Mouse (Mus musculus) limb, embryonic 12.5 days (tissue): Measurements from ENCODE around the gene Cadps. TPM values are rescaled to one million over a fixed set of nuclear protein-coding genes. Genes with fewer than 3 reads are reported as not detected.

Source experiments
- ATAC-seq: fragments of 200-750 bp; cut with Nextera tagmentation; 2 replicates; pipeline ENCODE4 v1.8.0; 2017; ENCODE audit warnings: low read depth, moderate TSS enrichment; ENCODE audit not compliant: insufficient number of reproducible peaks, insufficient read depth, low FRiP score, low TSS enrichment
- H3K27ac ChIP-seq: fragments of 300-500 bp; sonication (generic); 2 replicates; pipeline ENCODE4 v1.5.1; 2016; ENCODE audit warnings: mild to moderate bottlenecking, moderate library complexity
- H3K27me3 ChIP-seq: fragments of 300-500 bp; sonication (generic); 2 replicates; pipeline ENCODE4 v1.6.1; 2016; ENCODE audit warnings: mild to moderate bottlenecking, moderate library complexity
- H3K36me3 ChIP-seq: fragments of 300-500 bp; sonication (generic); 2 replicates; pipeline ENCODE4 v1.6.1; 2016; ENCODE audit warnings: mild to moderate bottlenecking, moderate library complexity
- H3K4me1 ChIP-seq: fragments of 300-500 bp; sonication (generic); replicated peaks from 2 replicates; pipeline ENCODE4 v1.6.1; 2016
- H3K4me2 ChIP-seq: fragments of 300-500 bp; sonication (generic); 2 replicates; pipeline ENCODE4 v1.6.1; 2016; ENCODE audit warnings: mild to moderate bottlenecking, moderate library complexity
- H3K4me3 ChIP-seq: fragments of 300-500 bp; sonication (generic); replicated peaks from 2 replicates; pipeline ENCODE4 v1.5.1; 2016; ENCODE audit warnings: mild to moderate bottlenecking
- H3K9ac ChIP-seq: fragments of 300-500 bp; sonication (generic); replicated peaks from 2 replicates; pipeline ENCODE4 v1.6.1; 2016; ENCODE audit warnings: mild to moderate bottlenecking, moderate library complexity
- H3K9me3 ChIP-seq: fragments of 300-500 bp; sonication (generic); 2 replicates; pipeline ENCODE4 v1.6.1; 2016; ENCODE audit warnings: mild to moderate bottlenecking, moderate library complexity
- WGBS: fragments of 180-500 bp; shearing (Covaris S2); methylation state at CpG from one replicate; pipeline ENCODE4 v1.1.7; 2016; 5-methylcytosine and 5-hydroxymethylcytosine counted together
- polyA plus RNA-seq: library from polyadenylated mRNA; unstranded; fragments of >200 nt; fragmentation: Nextera tagmentation; extraction: Ambion mirVana; gene quantifications from 2 replicates; pipeline ENCODE4 v1.2.1, GENCODE M21; 2016

The Cadps gene
- polyA plus RNA-seq, 1 experiment from 2014 or later: 1.1 TPM

DNA sequence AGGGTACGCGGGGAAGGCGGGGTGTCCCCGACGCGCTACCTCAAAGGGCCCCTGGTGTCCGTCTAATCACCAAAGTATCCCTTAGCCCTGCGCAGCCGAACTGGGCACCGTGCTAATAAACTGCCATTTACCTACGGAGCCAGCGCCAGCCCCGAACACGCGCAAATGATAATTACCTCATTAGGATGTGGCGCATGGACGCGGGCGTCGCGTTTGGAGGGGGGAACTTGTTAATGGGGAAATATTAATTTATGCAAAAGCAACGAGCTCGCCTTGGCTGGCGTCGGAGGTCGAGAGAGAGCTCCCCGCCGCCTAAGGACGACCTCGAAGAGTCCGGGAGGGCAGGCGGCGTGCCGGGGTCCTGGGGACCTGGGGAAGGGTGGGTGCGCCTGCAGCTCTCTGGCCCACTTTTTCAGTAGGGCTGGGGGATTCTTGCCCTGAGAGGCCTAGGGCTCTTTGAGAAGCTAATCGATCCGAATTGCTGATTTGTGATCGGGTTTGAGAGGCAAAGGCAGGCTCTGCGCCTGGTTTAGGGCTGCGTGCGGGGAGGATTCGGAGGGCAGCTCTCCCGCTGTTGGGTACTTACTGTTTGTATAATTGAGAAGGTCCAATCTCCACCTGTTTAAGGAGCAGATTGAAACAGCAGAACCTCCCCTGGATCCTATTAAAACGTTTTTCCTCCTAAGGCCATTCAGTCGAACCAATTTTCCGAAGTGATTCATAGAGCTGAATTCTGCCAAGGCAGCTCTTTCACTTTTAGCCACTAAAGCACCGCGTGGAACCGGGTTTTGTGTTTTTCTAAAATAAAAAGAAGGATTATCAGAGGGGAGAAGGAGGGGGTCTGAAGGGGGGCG is 476.6 kb downstream of the Cadps start:
- peaks cover 29% of the 10 kb centered on the region for H3K4me1 ChIP-seq
- no peaks in the 10 kb centered on the region for H3K9me3 ChIP-seq
- no peak overlapping the region for H3K27ac ChIP-seq
- H3K27me3 ChIP-seq: peaks cover 100% of the 10 kb centered on the region
- H3K9ac ChIP-seq: no peak overlapping the region
- ATAC-seq: no peak
- peak overlapping the region; percentile 26 for H3K4me3 ChIP-seq
- WGBS: under 1% methylated on average over 50 of the region's 50 CpGs
- no peaks in the 10 kb centered on the region for H3K36me3 ChIP-seq
- peak overlapping the region; percentile 48 for H3K4me2 ChIP-seq

DNA sequence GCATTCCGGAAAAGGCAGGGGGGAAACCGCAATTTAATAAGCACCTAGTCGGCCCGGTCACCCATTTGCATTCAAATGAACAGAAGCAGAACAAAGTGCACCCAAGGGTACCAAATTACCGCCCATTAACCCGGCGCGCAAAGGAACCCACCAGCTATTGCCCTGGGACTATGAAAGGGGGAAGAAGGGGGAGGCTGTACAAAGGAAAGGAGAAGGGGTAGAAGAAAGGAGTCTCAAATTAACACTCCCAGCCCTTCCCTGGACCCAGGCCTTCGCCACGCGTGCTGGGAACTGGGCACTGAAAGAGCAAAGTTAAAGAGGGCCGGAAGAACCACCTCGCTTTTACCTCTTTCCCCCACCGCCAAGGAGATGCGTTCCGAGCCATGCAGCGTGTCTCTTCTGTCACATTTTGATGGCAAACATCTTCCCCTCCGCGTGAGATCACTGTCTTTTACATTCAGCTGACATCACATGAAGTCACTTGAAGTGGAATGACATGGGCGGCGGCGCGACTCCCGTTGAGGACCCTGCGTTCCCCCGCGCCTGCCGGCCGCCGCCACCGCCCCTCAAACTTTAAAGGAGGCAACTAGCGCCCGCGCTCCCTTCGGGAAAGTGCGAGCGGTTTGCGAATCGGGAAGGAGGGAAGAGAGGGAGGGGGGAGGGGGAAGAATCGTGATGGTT is 477.5 kb downstream of the Cadps start:
- Histone ChIP-seq H3K4me2 (peak overlapping the region; percentile 48), H3K9me3 (no peaks in the 10 kb centered on the region), H3K4me1 (peaks cover 34% of the 10 kb centered on the region), H3K9ac (no peak overlapping the region), H3K36me3 (no peaks in the 10 kb centered on the region), H3K4me3 (peak overlapping the region; percentile 26), H3K27ac (no peak overlapping the region), H3K27me3 (peaks cover 100% of the 10 kb centered on the region)
- under 1% methylated on average over 40 of the region's 40 CpGs for WGBS
- ATAC-seq: no peak

DNA sequence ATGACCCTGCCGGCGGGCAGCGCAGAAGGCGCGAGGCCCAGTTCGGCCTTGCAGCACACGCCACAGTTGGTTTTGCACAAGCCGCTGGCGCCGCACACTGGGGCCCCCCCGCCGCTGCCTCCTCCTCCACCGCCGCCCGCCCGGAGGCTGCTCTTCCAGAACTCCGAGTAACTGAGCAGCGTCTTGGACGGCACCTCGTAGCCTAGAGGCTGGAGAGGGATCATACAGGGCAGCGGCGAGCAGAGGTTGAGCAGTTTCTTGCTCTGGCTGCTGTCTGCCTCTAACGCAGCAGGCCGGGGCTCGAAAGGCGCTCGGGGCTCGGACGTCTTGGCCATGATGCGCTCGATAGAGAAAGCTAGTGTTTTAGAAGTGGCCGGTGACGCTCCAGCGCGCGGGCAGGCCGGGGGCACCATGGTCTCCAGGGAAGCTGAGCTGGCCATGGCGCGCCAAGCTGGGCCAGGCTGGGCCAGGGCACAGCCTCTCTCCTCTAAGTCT is 478.1 kb downstream of the Cadps start:
- Histone ChIP-seq H3K27ac (no peak overlapping the region), H3K4me1 (peaks cover 34% of the 10 kb centered on the region), H3K4me2 (peak overlapping the region; percentile 48), H3K4me3 (peak overlapping the region; percentile 26), H3K9me3 (no peaks in the 10 kb centered on the region), H3K36me3 (no peaks in the 10 kb centered on the region), H3K9ac (no peak overlapping the region), H3K27me3 (peaks cover 100% of the 10 kb centered on the region)
- 0 out of 2 replicates have a peak, but pooled peaks have one; percentile 49 for ATAC-seq
- 2% methylated on average over 39 of the region's 39 CpGs for WGBS

DNA sequence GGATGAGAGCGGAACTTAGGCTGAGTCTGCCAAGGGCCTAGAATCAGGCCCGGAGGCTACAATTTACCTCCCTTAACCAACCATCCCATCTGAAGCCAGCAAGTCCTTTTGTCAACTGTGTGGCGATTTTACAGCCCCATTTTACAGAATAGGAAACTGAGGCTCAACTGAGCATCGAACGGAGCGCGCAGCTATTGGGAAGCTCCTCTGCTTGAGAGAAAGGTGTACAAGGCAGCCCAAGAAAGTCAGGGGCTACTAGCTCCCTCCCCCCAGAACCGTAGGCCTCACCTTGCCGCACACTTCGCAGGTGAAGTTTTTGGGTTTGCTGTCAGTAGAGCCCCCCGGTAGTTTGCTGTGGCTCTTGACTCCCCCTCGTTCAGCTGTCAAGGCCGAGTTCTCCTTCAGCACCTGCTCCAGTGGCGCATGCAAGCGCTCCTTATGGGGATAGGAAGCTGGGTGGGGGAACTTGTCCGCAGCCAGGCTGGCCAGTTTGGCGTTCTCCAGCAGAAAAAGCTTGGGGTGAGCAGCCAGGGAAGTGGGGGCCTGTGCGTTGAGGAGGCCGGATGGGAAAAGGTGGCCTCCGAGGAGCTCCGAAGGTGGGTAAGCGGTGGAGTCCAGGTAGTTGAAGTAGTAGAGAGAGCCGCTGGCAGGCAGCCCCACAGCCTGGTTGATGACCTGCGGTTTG is 478.7 kb downstream of the Cadps start:
- H3K9me3 ChIP-seq: no peaks in the 10 kb centered on the region
- peaks cover 34% of the 10 kb centered on the region for H3K4me1 ChIP-seq
- under 1% methylated on average over 24 of the region's 24 CpGs for WGBS
- no peak overlapping the region for H3K27ac ChIP-seq
- no peak for ATAC-seq
- H3K36me3 ChIP-seq: no peaks in the 10 kb centered on the region
- H3K4me2 ChIP-seq: peak overlapping the region; percentile 48
- peak overlapping the region; percentile 26 for H3K4me3 ChIP-seq
- H3K27me3 ChIP-seq: peaks cover 100% of the 10 kb centered on the region
- H3K9ac ChIP-seq: no peak overlapping the region

DNA sequence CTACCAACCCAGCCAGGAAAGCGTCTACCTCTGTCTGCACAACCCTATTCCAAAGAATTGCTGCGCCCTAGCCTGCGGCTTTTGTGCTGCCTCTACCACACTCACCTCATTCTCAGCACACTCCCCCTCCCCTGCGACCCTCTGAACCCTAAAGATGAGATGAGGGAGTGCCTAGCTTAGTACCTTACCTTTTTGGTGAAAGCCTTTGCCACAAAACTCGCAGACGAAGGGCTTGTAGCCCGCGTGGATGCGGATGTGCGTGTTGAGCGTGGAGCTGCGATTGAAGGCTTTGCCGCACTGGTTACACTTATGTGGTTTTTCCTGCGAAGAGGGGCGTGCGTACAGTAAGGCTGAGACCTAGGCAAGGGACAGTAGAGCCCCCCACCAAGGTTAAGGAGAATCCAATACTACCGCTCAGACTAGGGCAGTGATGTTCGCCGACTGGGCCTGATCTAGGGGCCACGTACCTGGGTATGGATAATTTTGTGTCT is 479.4 kb downstream of the Cadps start:
- H3K4me2 ChIP-seq: no peak overlapping the region
- peaks cover 34% of the 10 kb centered on the region for H3K4me1 ChIP-seq
- WGBS: 1% methylated on average over 20 of the region's 20 CpGs
- no peak overlapping the region for H3K27ac ChIP-seq
- ATAC-seq: no peak
- H3K36me3 ChIP-seq: no peaks in the 10 kb centered on the region
- no peak overlapping the region for H3K9ac ChIP-seq
- no peaks in the 10 kb centered on the region for H3K9me3 ChIP-seq
- H3K4me3 ChIP-seq: no peak overlapping the region
- peaks cover 97% of the 10 kb centered on the region for H3K27me3 ChIP-seq

DNA sequence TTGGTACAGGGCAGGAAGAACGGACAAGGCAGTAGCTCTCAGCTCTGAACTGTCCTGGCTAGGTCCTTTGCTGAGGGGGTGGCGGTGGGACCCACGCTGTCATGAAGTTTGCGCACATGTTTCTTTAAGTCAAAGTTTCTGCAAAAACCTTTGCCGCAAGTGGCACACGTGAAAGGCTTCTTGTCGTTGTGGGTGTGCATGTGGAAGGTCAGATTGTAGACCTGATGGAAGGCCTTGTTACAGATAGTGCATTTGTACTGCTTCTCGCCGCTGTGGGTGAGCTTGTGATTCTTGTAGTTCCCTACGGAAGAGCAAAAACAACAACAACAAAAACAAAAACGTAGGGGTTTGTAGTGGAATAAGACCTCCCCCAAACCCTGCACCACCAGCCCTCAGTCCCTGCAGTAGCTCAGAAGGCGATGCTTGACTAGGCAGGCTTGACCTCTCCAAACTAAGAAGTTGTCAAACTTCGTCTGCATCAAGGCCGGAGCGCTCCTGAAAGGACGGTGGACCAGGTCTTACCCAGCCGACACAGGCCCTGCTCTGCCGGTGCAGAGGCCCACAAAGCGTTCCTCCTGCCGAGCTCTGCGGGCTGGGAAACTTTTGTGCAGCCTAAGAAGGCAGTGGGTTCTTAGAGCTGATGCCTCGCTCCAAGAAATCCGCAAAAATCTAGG is 480.3 kb downstream of the Cadps start:
- Histone ChIP-seq H3K36me3 (no peaks in the 10 kb centered on the region), H3K9me3 (no peaks in the 10 kb centered on the region), H3K4me3 (no peak overlapping the region), H3K4me2 (no peak overlapping the region), H3K9ac (no peak overlapping the region), H3K27me3 (peaks cover 97% of the 10 kb centered on the region), H3K4me1 (peaks cover 34% of the 10 kb centered on the region), H3K27ac (no peak overlapping the region)
- 2% methylated on average over 23 of the region's 23 CpGs for WGBS
- ATAC-seq: no peak

DNA sequence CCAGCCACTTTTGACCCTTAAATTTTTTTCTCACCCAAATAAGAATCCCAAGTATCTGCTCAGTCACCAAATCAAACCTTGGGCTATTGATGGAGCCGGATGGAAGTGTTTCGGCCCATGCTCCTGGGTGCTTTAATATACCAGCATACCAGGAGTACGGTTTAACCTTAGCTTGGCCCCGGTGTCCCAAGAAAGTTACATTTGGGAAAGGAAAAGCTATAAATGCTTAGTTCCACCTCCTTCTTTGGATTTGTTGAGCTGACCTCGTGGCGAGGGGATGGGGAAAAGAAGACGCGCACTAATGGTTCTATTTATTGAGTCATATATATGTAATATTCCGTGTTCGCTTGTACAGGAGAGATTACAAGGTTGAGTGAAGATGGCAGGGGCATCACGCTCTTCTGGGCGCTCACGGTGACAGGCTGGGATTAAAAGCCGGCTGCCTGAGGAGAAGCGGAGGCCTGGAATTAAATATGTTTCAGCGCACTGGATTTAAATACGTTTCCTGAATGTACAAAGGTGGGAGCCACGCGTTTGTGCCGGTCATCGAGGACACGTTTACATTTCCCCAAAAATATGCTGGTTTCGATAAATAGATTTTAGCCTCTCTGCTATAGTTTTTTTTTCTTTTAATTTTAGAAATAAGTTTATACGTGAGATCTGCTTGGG is 481.0 kb downstream of the Cadps start:
- peaks cover 34% of the 10 kb centered on the region for H3K4me1 ChIP-seq
- no peak overlapping the region for H3K4me3 ChIP-seq
- no peaks in the 10 kb centered on the region for H3K9me3 ChIP-seq
- WGBS: under 1% methylated on average over 24 of the region's 24 CpGs
- H3K27ac ChIP-seq: no peak overlapping the region
- no peak overlapping the region for H3K4me2 ChIP-seq
- no peak for ATAC-seq
- no peaks in the 10 kb centered on the region for H3K36me3 ChIP-seq
- H3K9ac ChIP-seq: no peak overlapping the region
- H3K27me3 ChIP-seq: peaks cover 97% of the 10 kb centered on the region

DNA sequence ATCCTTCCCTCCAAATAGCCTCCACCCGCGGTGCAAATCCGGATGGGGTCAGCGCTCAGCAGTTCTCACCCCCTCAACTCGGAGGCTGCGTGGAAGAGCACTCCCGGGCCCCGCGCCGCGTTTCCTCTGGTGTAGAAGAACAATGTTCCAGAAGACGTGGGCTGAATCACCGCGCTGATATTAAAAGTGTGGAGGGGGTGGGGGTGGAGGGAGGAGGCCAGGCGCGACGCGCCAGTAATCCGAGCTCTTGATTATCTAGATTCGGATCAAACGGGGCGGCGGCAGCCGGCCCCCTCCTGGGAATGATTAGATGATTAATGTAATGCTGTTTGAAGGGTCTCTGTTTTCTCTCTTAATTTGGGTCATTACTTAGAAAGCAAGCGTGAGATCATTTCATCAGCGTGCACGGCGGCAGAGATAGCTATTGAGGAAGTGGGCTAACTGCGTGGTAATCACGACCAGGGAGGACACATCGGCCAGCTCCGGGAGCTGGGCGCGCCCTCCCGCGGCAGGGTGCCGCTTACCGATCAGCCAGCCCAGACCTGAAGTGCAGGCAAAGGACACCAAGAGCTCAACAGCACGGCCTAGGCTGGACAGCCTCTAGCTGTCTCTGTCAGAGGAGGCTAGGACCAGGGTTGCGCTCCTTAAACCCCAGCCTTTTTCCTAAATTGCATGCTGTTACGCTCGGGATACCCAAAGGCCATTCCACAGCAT is 481.6 kb downstream of the Cadps start:
- under 1% methylated on average over 42 of the region's 42 CpGs for WGBS
- Histone ChIP-seq H3K27me3 (peaks cover 97% of the 10 kb centered on the region), H3K4me1 (peaks cover 27% of the 10 kb centered on the region), H3K27ac (no peak overlapping the region), H3K36me3 (no peaks in the 10 kb centered on the region), H3K4me3 (no peak overlapping the region), H3K4me2 (0 out of 2 replicates have a peak overlapping the region, but pooled peaks have one; percentile 2), H3K9ac (no peak overlapping the region), H3K9me3 (no peaks in the 10 kb centered on the region)
- ATAC-seq: no peak

DNA sequence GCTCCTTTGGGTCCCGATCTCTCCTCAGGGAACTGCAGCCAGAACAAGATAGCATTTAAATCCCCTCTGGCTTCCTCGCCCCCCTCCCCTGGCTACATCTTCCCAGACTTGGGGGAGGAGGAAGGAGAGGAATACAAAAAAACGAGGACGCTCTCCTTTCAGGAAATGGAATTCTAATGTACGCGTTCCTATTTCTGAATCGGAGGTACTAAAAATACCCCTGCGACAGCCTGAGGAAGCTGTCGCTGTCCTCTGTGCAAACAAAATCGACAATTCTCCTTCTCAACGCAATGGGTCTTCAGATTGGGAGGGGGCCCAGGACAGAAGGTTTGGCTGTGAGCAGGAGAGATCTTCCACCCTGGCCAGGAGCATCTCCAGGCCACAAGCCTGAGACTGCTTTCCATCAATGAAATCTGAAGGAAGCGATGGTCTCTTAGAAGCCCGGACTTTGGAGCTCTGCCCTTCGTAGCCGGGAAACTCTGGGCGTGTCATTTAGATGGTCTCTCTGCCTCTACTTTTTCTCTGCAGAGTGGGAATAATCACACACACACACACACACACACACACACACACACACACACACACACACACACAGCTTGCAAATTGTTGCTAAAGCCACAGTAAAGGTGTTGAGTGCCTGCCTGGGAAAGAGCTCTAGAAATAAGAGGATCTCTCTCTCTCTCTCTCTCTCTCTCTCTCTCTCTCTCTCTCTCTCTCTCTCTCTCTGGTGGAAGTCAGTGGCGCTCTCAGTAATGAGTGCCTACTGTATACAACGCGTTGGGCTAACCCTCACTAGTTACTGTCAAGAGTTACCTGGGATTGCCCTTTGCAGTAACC is 482.4 kb downstream of the Cadps start:
- Histone ChIP-seq H3K36me3 (no peaks in the 10 kb centered on the region), H3K27ac (no peak overlapping the region), H3K4me1 (peaks cover 19% of the 10 kb centered on the region), H3K9me3 (no peaks in the 10 kb centered on the region), H3K4me3 (no peak overlapping the region), H3K27me3 (peaks cover 97% of the 10 kb centered on the region), H3K9ac (no peak overlapping the region), H3K4me2 (no peak overlapping the region)
- 1% methylated on average over 19 of the region's 19 CpGs for WGBS
- ATAC-seq: no peak
